Mouse (Mus musculus): ENCODE measurements at regions not wholly inside any gene's neighbourhood (a gene's known extent, or its start where the extent isn't known, plus 50 kb on each side); places are given as distances from the start of the nearest gene placed in this dataset.

GRCm38 (mm10) chr7:129872208-129872790, 280.6 kb downstream of the Wdr11 start:
- WGBS: 84% methylated on average over 11 of the region's 11 CpGs
- Histone ChIP-seq H3K4me1 (ENCODE audit: control insufficient read depth, insufficient read depth, low read length) (no peaks in the 10 kb centered on the region), H3K4me3 (replicated peaks; ENCODE audit: insufficient read depth, low read depth, low read length) (no peak overlapping the region), H3K27ac (ENCODE audit: insufficient read depth, low read length) (no peak overlapping the region), H3K27me3 (ENCODE audit: control insufficient read depth, insufficient read depth, low read length) (no peaks in the 10 kb centered on the region)
- TF ChIP-seq CTCF (IDR thresholded peaks at IDR 0.05; ENCODE audit: borderline replicate concordance, insufficient read depth, low read depth, low read length): no peak
- TF ChIP-seq POLR2A (IDR thresholded peaks at IDR 0.05; ENCODE audit: borderline replicate concordance, insufficient read depth, low read length): no peak
- DNase-seq: no peak

- Histone ChIP-seq H3K4me3 (replicated peaks; ENCODE audit: insufficient read depth, low read depth, low read length) (no peak overlapping the region), H3K4me1 (ENCODE audit: control insufficient read depth, insufficient read depth, low read length) (no peaks in the 10 kb centered on the region), H3K27me3 (ENCODE audit: control insufficient read depth, insufficient read depth, low read length) (no peaks in the 10 kb centered on the region), H3K27ac (ENCODE audit: insufficient read depth, low read length) (no peak overlapping the region)
- no peak for TF ChIP-seq POLR2A (IDR thresholded peaks at IDR 0.05; ENCODE audit: borderline replicate concordance, insufficient read depth, low read length)
- no peak for TF ChIP-seq CTCF (IDR thresholded peaks at IDR 0.05; ENCODE audit: borderline replicate concordance, insufficient read depth, low read depth, low read length)
- no peak for DNase-seq
- 87% methylated on average over 7 of the region's 7 CpGs for WGBS
Measured at GRCm38 (mm10) chr7:129876202-129876851, 284.7 kb downstream of the Wdr11 start.

GRCm38 (mm10) chr7:129876852-129877223, 285.2 kb downstream of the Wdr11 start:
- Histone ChIP-seq H3K27me3 (ENCODE audit: control insufficient read depth, insufficient read depth, low read length) (no peaks in the 10 kb centered on the region), H3K4me1 (ENCODE audit: control insufficient read depth, insufficient read depth, low read length) (no peaks in the 10 kb centered on the region), H3K4me3 (replicated peaks; ENCODE audit: insufficient read depth, low read depth, low read length) (no peak overlapping the region), H3K27ac (ENCODE audit: insufficient read depth, low read length) (no peak overlapping the region)
- DNase-seq: no peak
- TF ChIP-seq POLR2A (IDR thresholded peaks at IDR 0.05; ENCODE audit: borderline replicate concordance, insufficient read depth, low read length) (no peak), CTCF (IDR thresholded peaks at IDR 0.05; ENCODE audit: borderline replicate concordance, insufficient read depth, low read depth, low read length) (no peak)

- 63% methylated on average over 7 of the region's 7 CpGs for WGBS
Measured at GRCm38 (mm10) chr7:129896291-129896690, 304.6 kb downstream of the Wdr11 start.

GRCm38 (mm10) chr7:129897511-129897910, 305.8 kb downstream of the Wdr11 start:
- Histone ChIP-seq H3K27me3 (ENCODE audit: control insufficient read depth, insufficient read depth, low read length) (no peaks in the 10 kb centered on the region), H3K27ac (ENCODE audit: insufficient read depth, low read length) (no peak overlapping the region), H3K4me3 (replicated peaks; ENCODE audit: insufficient read depth, low read depth, low read length) (no peak overlapping the region), H3K4me1 (ENCODE audit: control insufficient read depth, insufficient read depth, low read length) (no peaks in the 10 kb centered on the region)
- TF ChIP-seq CTCF (IDR thresholded peaks at IDR 0.05; ENCODE audit: borderline replicate concordance, insufficient read depth, low read depth, low read length): no peak
- 69% methylated on average over 3 of the region's 3 CpGs for WGBS
- no peak for DNase-seq

More at GRCm38 (mm10) chr7:129896291-129896690, 304.6 kb downstream of the Wdr11 start:
- no peak overlapping the region for H3K4me3 ChIP-seq (replicated peaks; ENCODE audit: insufficient read depth, low read depth, low read length)
- no peak for DNase-seq
- no peaks in the 10 kb centered on the region for H3K27me3 ChIP-seq (ENCODE audit: control insufficient read depth, insufficient read depth, low read length)
- no peaks in the 10 kb centered on the region for H3K4me1 ChIP-seq (ENCODE audit: control insufficient read depth, insufficient read depth, low read length)
- H3K27ac ChIP-seq (ENCODE audit: insufficient read depth, low read length): no peak overlapping the region
- no peak for TF ChIP-seq POLR2A (IDR thresholded peaks at IDR 0.05; ENCODE audit: borderline replicate concordance, insufficient read depth, low read length)
- no peak for TF ChIP-seq CTCF (IDR thresholded peaks at IDR 0.05; ENCODE audit: borderline replicate concordance, insufficient read depth, low read depth, low read length)

- Histone ChIP-seq H3K4me1 (ENCODE audit: control insufficient read depth, insufficient read depth, low read length) (no peaks in the 10 kb centered on the region), H3K4me3 (replicated peaks; ENCODE audit: insufficient read depth, low read depth, low read length) (no peak overlapping the region), H3K27ac (ENCODE audit: insufficient read depth, low read length) (no peak overlapping the region), H3K27me3 (ENCODE audit: control insufficient read depth, insufficient read depth, low read length) (no peaks in the 10 kb centered on the region)
- no peak for DNase-seq
- WGBS: 75% methylated on average over 4 of the region's 4 CpGs
- TF ChIP-seq CTCF (IDR thresholded peaks at IDR 0.05; ENCODE audit: borderline replicate concordance, insufficient read depth, low read depth, low read length) (no peak), POLR2A (IDR thresholded peaks at IDR 0.05; ENCODE audit: borderline replicate concordance, insufficient read depth, low read length) (no peak)
Measured at GRCm38 (mm10) chr7:129902256-129902655, 310.6 kb downstream of the Wdr11 start.

- no peaks in the 10 kb centered on the region for H3K4me1 ChIP-seq (ENCODE audit: control insufficient read depth, insufficient read depth, low read length)
- no peaks in the 10 kb centered on the region for H3K27me3 ChIP-seq (ENCODE audit: control insufficient read depth, insufficient read depth, low read length)
- TF ChIP-seq CTCF (IDR thresholded peaks at IDR 0.05; ENCODE audit: borderline replicate concordance, insufficient read depth, low read depth, low read length): no peak
- TF ChIP-seq POLR2A (IDR thresholded peaks at IDR 0.05; ENCODE audit: borderline replicate concordance, insufficient read depth, low read length): no peak
- 16% methylated on average over 5 of the region's 5 CpGs for WGBS
- DNase-seq: no peak
- no peak overlapping the region for H3K27ac ChIP-seq (ENCODE audit: insufficient read depth, low read length)
- H3K4me3 ChIP-seq (replicated peaks; ENCODE audit: insufficient read depth, low read depth, low read length): no peak overlapping the region
Measured at GRCm38 (mm10) chr7:129903126-129903525, 311.5 kb downstream of the Wdr11 start.

- Histone ChIP-seq H3K4me1 (ENCODE audit: control insufficient read depth, insufficient read depth, low read length) (no peaks in the 10 kb centered on the region), H3K27me3 (ENCODE audit: control insufficient read depth, insufficient read depth, low read length) (no peaks in the 10 kb centered on the region), H3K27ac (ENCODE audit: insufficient read depth, low read length) (no peak overlapping the region), H3K4me3 (replicated peaks; ENCODE audit: insufficient read depth, low read depth, low read length) (no peak overlapping the region)
- WGBS: 79% methylated on average over 1 of the region's 1 CpGs
- TF ChIP-seq POLR2A (IDR thresholded peaks at IDR 0.05; ENCODE audit: borderline replicate concordance, insufficient read depth, low read length) (no peak), CTCF (IDR thresholded peaks at IDR 0.05; ENCODE audit: borderline replicate concordance, insufficient read depth, low read depth, low read length) (no peak)
- no peak for DNase-seq
Measured at GRCm38 (mm10) chr7:129906131-129906530, 314.5 kb downstream of the Wdr11 start.
